Mouse (Mus musculus): ENCODE measurements around the gene Btbd2.

- no peak for TF ChIP-seq CTCF (IDR thresholded peaks at IDR 0.05; ENCODE audit: control insufficient read depth, insufficient read depth, low read length)
- peak; percentile 13; the same call in 1 of the 2 replicates for TF ChIP-seq POLR2A (IDR thresholded peaks at IDR 0.05; ENCODE audit: borderline replicate concordance, control insufficient read depth, low read depth, low read length)
These were observed 43.9 kb upstream of the Btbd2 start for GRCm38 (mm10) chr10:80700732-80701131.

Measured in bone marrow, adult 2 months (tissue).